Mouse (Mus musculus): Measurements from ENCODE around the gene Irf9.

Gene Irf9

GRCm38 (mm10) chr14:55656935-55657334 is 53.6 kb downstream of the Irf9 start:
- in situ Hi-C loops (cut with MboI, MseI): no loop called here

DNA sequence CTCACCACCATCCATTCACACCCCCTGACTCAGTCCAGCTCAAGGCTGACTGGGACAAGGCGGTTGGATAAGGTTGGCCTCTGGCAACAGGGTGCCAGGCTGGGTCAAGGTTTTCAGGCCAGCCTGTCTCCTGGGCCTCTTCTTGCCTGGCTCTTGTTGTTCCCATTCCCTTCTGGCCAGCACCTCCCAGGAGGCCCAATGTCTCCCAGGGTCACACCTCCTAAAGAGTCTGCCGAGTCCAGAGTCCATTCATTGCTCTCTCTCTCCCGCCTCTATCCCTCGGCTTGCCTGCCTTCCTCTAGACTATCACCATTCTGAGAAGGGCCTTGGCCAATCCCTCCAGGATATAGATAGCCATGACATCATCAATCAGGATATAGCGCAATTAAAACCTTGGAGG is 54.6 kb downstream of the Irf9 start:
- in situ Hi-C loops (cut with MboI, MseI): no loop called here
